Mouse (Mus musculus): Measurements from ENCODE around the gene S100pbp. TPM values are rescaled to one million over a fixed set of nuclear protein-coding genes. Genes with fewer than 3 reads are reported as not detected.

S100pbp gene
- polyA plus RNA-seq, 1 experiment from 2014 or later = 25.4 TPM

- H3K9ac ChIP-seq = no peak overlapping the region
- H3K27ac ChIP-seq = no peak overlapping the region
- H3K4me1 ChIP-seq = peaks cover 32% of the 10 kb centered on the region
- no peak overlapping the region for H3K4me3 ChIP-seq
- no peaks in the 10 kb centered on the region for H3K36me3 ChIP-seq
- H3K9me3 ChIP-seq = no peaks in the 10 kb centered on the region
- WGBS = 50% methylated on average over 2 of the region's 2 CpGs
- H3K4me2 ChIP-seq = no peak overlapping the region
- no peak for ATAC-seq (ENCODE audit: insufficient number of reproducible peaks, insufficient read depth, low FRiP score, low TSS enrichment, low read depth)
- peaks cover 40% of the 10 kb centered on the region for H3K27me3 ChIP-seq
Observed at GRCm38 (mm10) chr4:129135637-129136036, 53.9 kb downstream of the S100pbp start.

- peak overlapping the region; percentile 40; the same call in 1 of the 2 replicates for H3K9ac ChIP-seq
- 9% methylated on average over 15 of the region's 15 CpGs for WGBS
Observed at GRCm38 (mm10) chr4:129134799-129135585, 54.5 kb downstream of the S100pbp start.

GRCm38 (mm10) chr4:129130755-129131303 is 58.7 kb downstream of the S100pbp start:
- WGBS = 4% methylated on average over 17 of the region's 17 CpGs

More at GRCm38 (mm10) chr4:129134799-129135585, 54.5 kb downstream of the S100pbp start:
- Histone ChIP-seq H3K36me3 (no peaks in the 10 kb centered on the region), H3K27ac (no peak overlapping the region), H3K4me3 (no peak overlapping the region), H3K27me3 (peaks cover 40% of the 10 kb centered on the region), H3K4me1 (peaks cover 35% of the 10 kb centered on the region), H3K9me3 (no peaks in the 10 kb centered on the region), H3K4me2 (peak overlapping the region; percentile 46)
- ATAC-seq (ENCODE audit: insufficient number of reproducible peaks, insufficient read depth, low FRiP score, low TSS enrichment, low read depth) = no peak

GRCm38 (mm10) chr4:129130149-129130548 is 59.4 kb downstream of the S100pbp start:
- 0 out of 2 replicates have a peak overlapping the region, but pooled peaks have one; percentile 63 for H3K9ac ChIP-seq
- WGBS = 2% methylated on average over 8 of the region's 8 CpGs
- H3K4me1 ChIP-seq = peaks cover 48% of the 10 kb centered on the region
- H3K4me2 ChIP-seq = peak overlapping the region; percentile 59
- peak overlapping the region; percentile 72 for H3K27ac ChIP-seq
- peaks cover 15% of the 10 kb centered on the region for H3K27me3 ChIP-seq
- H3K36me3 ChIP-seq = no peaks in the 10 kb centered on the region
- no peaks in the 10 kb centered on the region for H3K9me3 ChIP-seq
- peak overlapping the region; percentile 31 for H3K4me3 ChIP-seq
- ATAC-seq (ENCODE audit: insufficient number of reproducible peaks, insufficient read depth, low FRiP score, low TSS enrichment, low read depth) = peak; percentile 34; the same call in 1 of the 2 replicates

More at GRCm38 (mm10) chr4:129130755-129131303, 58.7 kb downstream of the S100pbp start:
- ATAC-seq (ENCODE audit: insufficient number of reproducible peaks, insufficient read depth, low FRiP score, low TSS enrichment, low read depth) = 0 out of 2 replicates have a peak, but pooled peaks have one; percentile 72
- H3K9me3 ChIP-seq = no peaks in the 10 kb centered on the region
- peaks cover 43% of the 10 kb centered on the region for H3K4me1 ChIP-seq
- peak overlapping the region; percentile 72 for H3K27ac ChIP-seq
- peak overlapping the region; percentile 59 for H3K4me2 ChIP-seq
- peak overlapping the region; percentile 31 for H3K4me3 ChIP-seq
- H3K27me3 ChIP-seq = peaks cover 15% of the 10 kb centered on the region
- no peaks in the 10 kb centered on the region for H3K36me3 ChIP-seq
- H3K9ac ChIP-seq = peak overlapping the region; percentile 63

GRCm38 (mm10) chr4:129129387-129129786 is 60.1 kb downstream of the S100pbp start:
- no peaks in the 10 kb centered on the region for H3K9me3 ChIP-seq
- no peak overlapping the region for H3K4me2 ChIP-seq
- no peaks in the 10 kb centered on the region for H3K36me3 ChIP-seq
- H3K4me1 ChIP-seq = peaks cover 50% of the 10 kb centered on the region
- WGBS = 21% methylated on average over 9 of the region's 9 CpGs
- no peak for ATAC-seq (ENCODE audit: insufficient number of reproducible peaks, insufficient read depth, low FRiP score, low TSS enrichment, low read depth)
- peaks cover 22% of the 10 kb centered on the region for H3K27me3 ChIP-seq
- H3K4me3 ChIP-seq = no peak overlapping the region
- H3K9ac ChIP-seq = no peak overlapping the region
- no peak overlapping the region for H3K27ac ChIP-seq

GRCm38 (mm10) chr4:129128582-129129338 is 60.8 kb downstream of the S100pbp start:
- H3K27me3 ChIP-seq = peaks cover 26% of the 10 kb centered on the region
- ATAC-seq (ENCODE audit: insufficient number of reproducible peaks, insufficient read depth, low FRiP score, low TSS enrichment, low read depth) = no peak
- WGBS = 50% methylated on average over 13 of the region's 13 CpGs
- no peaks in the 10 kb centered on the region for H3K36me3 ChIP-seq
- H3K4me3 ChIP-seq = no peak overlapping the region
- H3K9ac ChIP-seq = no peak overlapping the region
- H3K4me1 ChIP-seq = peaks cover 50% of the 10 kb centered on the region
- no peaks in the 10 kb centered on the region for H3K9me3 ChIP-seq
- no peak overlapping the region for H3K4me2 ChIP-seq
- peak overlapping the region; percentile 16; the same call in 1 of the 2 replicates for H3K27ac ChIP-seq

GRCm38 (mm10) chr4:129125736-129126451 is 63.6 kb downstream of the S100pbp start:
- ATAC-seq (ENCODE audit: insufficient number of reproducible peaks, insufficient read depth, low FRiP score, low TSS enrichment, low read depth) = no peak
- 15% methylated on average over 19 of the region's 19 CpGs for WGBS
- H3K27me3 ChIP-seq = peaks cover 53% of the 10 kb centered on the region
- H3K27ac ChIP-seq = no peak overlapping the region
- H3K4me1 ChIP-seq = peaks cover 54% of the 10 kb centered on the region
- H3K4me2 ChIP-seq = peak overlapping the region; percentile 40
- H3K9ac ChIP-seq = 0 out of 2 replicates have a peak overlapping the region, but pooled peaks have one; percentile 44
- H3K4me3 ChIP-seq = peak overlapping the region; percentile 3; the same call in 1 of the 2 replicates
- no peaks in the 10 kb centered on the region for H3K36me3 ChIP-seq
- no peaks in the 10 kb centered on the region for H3K9me3 ChIP-seq

- no peak overlapping the region for H3K9ac ChIP-seq
- WGBS = 11% methylated on average over 13 of the region's 13 CpGs
- H3K27me3 ChIP-seq = peaks cover 65% of the 10 kb centered on the region
- H3K36me3 ChIP-seq = no peaks in the 10 kb centered on the region
- H3K4me3 ChIP-seq = no peak overlapping the region
- H3K9me3 ChIP-seq = no peaks in the 10 kb centered on the region
- no peak for ATAC-seq (ENCODE audit: insufficient number of reproducible peaks, insufficient read depth, low FRiP score, low TSS enrichment, low read depth)
- H3K4me2 ChIP-seq = 0 out of 2 replicates have a peak overlapping the region, but pooled peaks have one; percentile 20
- no peak overlapping the region for H3K27ac ChIP-seq
- peaks cover 50% of the 10 kb centered on the region for H3K4me1 ChIP-seq
Observed at GRCm38 (mm10) chr4:129124652-129125146, 64.8 kb downstream of the S100pbp start.

- H3K27me3 ChIP-seq = peaks cover 78% of the 10 kb centered on the region
Observed at GRCm38 (mm10) chr4:129122719-129123118, 66.8 kb downstream of the S100pbp start.

GRCm38 (mm10) chr4:129122107-129122506 is 67.4 kb downstream of the S100pbp start:
- no peak overlapping the region for H3K27ac ChIP-seq
- no peak overlapping the region for H3K9ac ChIP-seq
- H3K4me3 ChIP-seq = no peak overlapping the region
- no peaks in the 10 kb centered on the region for H3K9me3 ChIP-seq
- no peak overlapping the region for H3K4me2 ChIP-seq
- H3K4me1 ChIP-seq = peaks cover 35% of the 10 kb centered on the region
- no peak for ATAC-seq (ENCODE audit: insufficient number of reproducible peaks, insufficient read depth, low FRiP score, low TSS enrichment, low read depth)
- H3K27me3 ChIP-seq = peaks cover 78% of the 10 kb centered on the region
- WGBS = 24% methylated on average over 9 of the region's 9 CpGs
- H3K36me3 ChIP-seq = no peaks in the 10 kb centered on the region

More at GRCm38 (mm10) chr4:129122719-129123118, 66.8 kb downstream of the S100pbp start:
- Histone ChIP-seq H3K4me1 (peaks cover 35% of the 10 kb centered on the region), H3K4me3 (no peak overlapping the region), H3K9ac (no peak overlapping the region), H3K4me2 (no peak overlapping the region), H3K9me3 (no peaks in the 10 kb centered on the region), H3K36me3 (no peaks in the 10 kb centered on the region), H3K27ac (no peak overlapping the region)
- 36% methylated on average over 8 of the region's 8 CpGs for WGBS
- no peak for ATAC-seq (ENCODE audit: insufficient number of reproducible peaks, insufficient read depth, low FRiP score, low TSS enrichment, low read depth)

All from embryonic facial prominence, embryonic 13.5 days (tissue).